ENCODE assay signal across 20 mouse cellular contexts in the genomic region with DNA sequence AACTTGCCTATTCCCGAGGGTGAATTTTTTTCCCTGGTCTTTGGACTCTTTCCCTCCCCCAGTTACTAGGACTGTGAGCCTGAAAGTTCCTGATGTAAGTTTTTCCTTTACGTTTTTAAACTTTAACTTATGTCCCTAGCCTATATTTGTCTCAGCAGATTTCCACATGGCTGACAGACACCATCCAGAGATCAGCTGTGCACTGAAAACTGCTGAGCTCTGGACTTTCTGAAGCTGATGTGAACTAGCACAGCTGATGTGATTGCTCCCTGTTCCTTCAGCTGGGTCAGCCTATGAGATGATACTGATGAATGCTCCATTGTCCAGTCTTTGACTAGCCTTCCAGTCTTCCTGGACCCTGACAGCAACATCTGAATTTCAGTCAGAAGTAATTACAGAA.
DNase-seq lines count a peak whose midpoint lies in the region; ATAC-seq and TF ChIP-seq lines count a peak whose summit lies in the region.
"Had no signal": no experiment of that assay in that cellular context is flagged by ENCODE, and none has a peak within 500 bp of the region (broad histone marks: within the 10 kb centered on the region; RNA-seq: fewer than 3 reads in every experiment).

No protein-coding gene starts in this region.

- no peaks in the 10 kb centered on the region for H3K27me3 ChIP-seq in kidney, embryonic 16.5 days (ENCODE audit: insufficient read depth, low read length)
- H3K27me3 ChIP-seq in kidney, adult 2 months (replicated peaks; ENCODE audit: control insufficient read depth, insufficient read depth, low read length) = no peaks in the 10 kb centered on the region
- no peaks in the 10 kb centered on the region for H3K27me3 ChIP-seq in liver, postnatal 0 days (ENCODE audit: insufficient read depth, low read length)
- H3K27me3 ChIP-seq in liver, embryonic 11.5 days (replicated peaks; ENCODE audit: control insufficient read depth, insufficient read depth, low read length) = no peaks in the 10 kb centered on the region
- no peaks in the 10 kb centered on the region for H3K27me3 ChIP-seq in heart, adult 2 months (ENCODE audit: control insufficient read depth, insufficient read depth, low read length)
- H3K27me3 ChIP-seq: embryonic facial prominence, embryonic 12.5 days; forebrain, embryonic 12.5 days; heart, embryonic 13.5 days; hindbrain, embryonic 15.5 days had no signal

- no peaks in the 10 kb centered on the region for H3K36me3 ChIP-seq in kidney, embryonic 16.5 days (ENCODE audit: insufficient read depth, low read length)
- no peaks in the 10 kb centered on the region for H3K36me3 ChIP-seq in kidney, adult 2 months (ENCODE audit: control insufficient read depth, insufficient read depth, low read length)
- H3K36me3 ChIP-seq in liver, postnatal 0 days (replicated peaks; ENCODE audit: insufficient read depth, low read length) = no peaks in the 10 kb centered on the region
- no peaks in the 10 kb centered on the region for H3K36me3 ChIP-seq in liver, embryonic 11.5 days (ENCODE audit: control insufficient read depth, insufficient read depth, low read length)
- no peaks in the 10 kb centered on the region for H3K36me3 ChIP-seq in heart, adult 2 months (ENCODE audit: control insufficient read depth, insufficient read depth, low read length)
- H3K36me3 ChIP-seq: embryonic facial prominence, embryonic 12.5 days; forebrain, embryonic 12.5 days; heart, embryonic 13.5 days; hindbrain, embryonic 15.5 days had no signal

- 69% methylated on average over 2 of the region's 2 CpGs for WGBS in kidney, embryonic 16.5 days
- 47% methylated on average over 2 of the region's 2 CpGs for WGBS in kidney, adult 2 months
- 60% methylated on average over 2 of the region's 2 CpGs for WGBS in liver, postnatal 0 days (ENCODE audit: insufficient replicate concordance)
- 67% methylated on average over 2 of the region's 2 CpGs for WGBS in liver, embryonic 11.5 days
- 51% methylated on average over 2 of the region's 2 CpGs for WGBS in heart, adult 2 months

- ATAC-seq in kidney, embryonic 16.5 days (ENCODE audit: low FRiP score, low TSS enrichment) = peak; percentile 65
- peak; percentile 49 for ATAC-seq in liver, postnatal 0 days
- ATAC-seq in liver, embryonic 11.5 days (replicated peaks; ENCODE audit: low FRiP score) = no peak
- ATAC-seq: forebrain, embryonic 16.5 days had no signal

- H3K9me3 ChIP-seq in kidney, embryonic 16.5 days (ENCODE audit: low read length) = no peaks in the 10 kb centered on the region; the same call in 1 of the 2 replicates
- no peaks in the 10 kb centered on the region for H3K9me3 ChIP-seq in liver, postnatal 0 days (ENCODE audit: low read length)
- no peaks in the 10 kb centered on the region for H3K9me3 ChIP-seq in liver, embryonic 11.5 days (ENCODE audit: control insufficient read depth, low read length)
- H3K9me3 ChIP-seq: embryonic facial prominence, embryonic 12.5 days; forebrain, embryonic 12.5 days; heart, embryonic 13.5 days; hindbrain, embryonic 15.5 days had no signal

- no peak overlapping the region for H3K4me2 ChIP-seq in kidney, embryonic 16.5 days (replicated peaks; ENCODE audit: low read depth, low read length)
- H3K4me2 ChIP-seq in liver, postnatal 0 days (ENCODE audit: low read depth, low read length) = no peak overlapping the region
- no peak overlapping the region for H3K4me2 ChIP-seq in liver, embryonic 11.5 days
- H3K4me2 ChIP-seq: embryonic facial prominence, embryonic 12.5 days; forebrain, embryonic 12.5 days; heart, embryonic 13.5 days; hindbrain, embryonic 15.5 days had no signal

- intact Hi-C loops in heart, adult 2 months (cut with DNase I) = no loop called here

- H3K27ac ChIP-seq in kidney, embryonic 16.5 days (ENCODE audit: low read length) = no peak overlapping the region
- H3K27ac ChIP-seq in kidney, adult 2 months (ENCODE audit: insufficient read depth, low read depth, low read length) = no peak overlapping the region
- no peak overlapping the region for H3K27ac ChIP-seq in liver, postnatal 0 days (ENCODE audit: low read depth)
- no peak overlapping the region for H3K27ac ChIP-seq in liver, embryonic 11.5 days (ENCODE audit: low read depth, low read length)
- H3K27ac ChIP-seq in heart, adult 2 months = no peak overlapping the region
- H3K27ac ChIP-seq: embryonic facial prominence, embryonic 12.5 days; forebrain, embryonic 12.5 days; gastrocnemius, adult 2 months; heart, embryonic 13.5 days; hindbrain, embryonic 15.5 days had no signal

- H3K4me3 ChIP-seq in kidney, embryonic 16.5 days (ENCODE audit: low read length) = no peak overlapping the region
- no peak overlapping the region for H3K4me3 ChIP-seq in kidney, adult 2 months (ENCODE audit: insufficient read depth, low read depth, low read length)
- no peak overlapping the region for H3K4me3 ChIP-seq in liver, postnatal 0 days (ENCODE audit: low read depth, low read length)
- H3K4me3 ChIP-seq in liver, embryonic 11.5 days (ENCODE audit: low read depth, low read length) = no peak overlapping the region
- H3K4me3 ChIP-seq in heart, adult 2 months = no peak overlapping the region
- H3K4me3 ChIP-seq: embryonic facial prominence, embryonic 12.5 days; forebrain, embryonic 12.5 days; gastrocnemius, adult 2 months; heart, embryonic 13.5 days; hindbrain, embryonic 15.5 days had no signal

- H3K4me1 ChIP-seq in kidney, embryonic 16.5 days (ENCODE audit: insufficient read depth, low read length) = no peaks in the 10 kb centered on the region
- H3K4me1 ChIP-seq in kidney, adult 2 months (ENCODE audit: control insufficient read depth, insufficient read depth, low read length) = no peaks in the 10 kb centered on the region
- no peaks in the 10 kb centered on the region for H3K4me1 ChIP-seq in liver, postnatal 0 days (ENCODE audit: insufficient read depth)
- H3K4me1 ChIP-seq in liver, embryonic 11.5 days (replicated peaks; ENCODE audit: control insufficient read depth, insufficient read depth, low read length) = no peaks in the 10 kb centered on the region
- no peaks in the 10 kb centered on the region for H3K4me1 ChIP-seq in heart, adult 2 months (ENCODE audit: control insufficient read depth, insufficient read depth, low read length)
- H3K4me1 ChIP-seq: embryonic facial prominence, embryonic 12.5 days; forebrain, embryonic 12.5 days; heart, embryonic 13.5 days; hindbrain, embryonic 15.5 days had no signal

- no peak for TF ChIP-seq CTCF in kidney, adult 2 months (conservative IDR thresholded peaks at IDR 0.05; ENCODE audit: insufficient read depth, insufficient read length, low read depth, low read length)
- no peak for TF ChIP-seq CTCF in liver, postnatal 0 days (IDR thresholded peaks at IDR 0.05; ENCODE audit: low read depth)
- no peak for TF ChIP-seq CTCF in heart, adult 2 months (IDR thresholded peaks at IDR 0.05)

- no peak for DNase-seq in kidney, adult 2 months
- no peak for DNase-seq in liver, postnatal 0 days
- no peak for DNase-seq in liver, embryonic 11.5 days (ENCODE audit: low spot score)
- peak; percentile 11 for DNase-seq in telencephalon, adult 2 months (ENCODE audit: low read depth, low spot score)
- DNase-seq in heart, adult 2 months = no peak
- DNase-seq: adrenal gland, adult 2 months; adrenal gland, postnatal 36 days; cerebellum, adult 11 months; cerebellum, adult 8-10 months; cerebellum, postnatal 14 days; embryo, embryonic 11 days; gastrocnemius, adult 2 months; gastrocnemius, postnatal 25 days; heart, postnatal 36 days had no signal

- H3K9ac ChIP-seq in kidney, embryonic 16.5 days (replicated peaks; ENCODE audit: low read length) = no peak overlapping the region
- no peak overlapping the region for H3K9ac ChIP-seq in liver, postnatal 0 days (replicated peaks)
- no peak overlapping the region for H3K9ac ChIP-seq in liver, embryonic 11.5 days (ENCODE audit: low read depth, low read length)
- H3K9ac ChIP-seq in heart, adult 2 months (ENCODE audit: low read depth, low read length) = no peak overlapping the region
- H3K9ac ChIP-seq: embryonic facial prominence, embryonic 12.5 days; forebrain, embryonic 12.5 days; heart, embryonic 13.5 days; hindbrain, embryonic 15.5 days had no signal

- no peaks in the 10 kb centered on the region for H3K79me2 ChIP-seq in heart, adult 2 months (replicated peaks; ENCODE audit: control insufficient read depth, insufficient read depth, low read length)

- TF ChIP-seq POLR2A in kidney, adult 2 months (IDR thresholded peaks at IDR 0.05; ENCODE audit: low read depth, low read length) = no peak
- TF ChIP-seq POLR2A in heart, adult 2 months (IDR thresholded peaks at IDR 0.05; ENCODE audit: insufficient read depth, low read depth, low read length) = no peak

- no peak for TF ChIP-seq EP300 in liver, postnatal 0 days (IDR thresholded peaks at IDR 0.05; ENCODE audit: low read depth)
- TF ChIP-seq EP300 in heart, adult 2 months (IDR thresholded peaks at IDR 0.05; ENCODE audit: insufficient read depth, low read depth, low read length) = no peak
